Mouse (Mus musculus) thymus, adult 2 months (tissue): Measurements from ENCODE around the gene Paf1.

Source experiments
- CTCF ChIP-seq: fragments of 200-500 bp; IDR thresholded peaks from 2 replicates; pipeline ENCODE4 v1.5.1; 2012; ENCODE audit warnings: mild to moderate bottlenecking, control low read depth, low read length, moderate library complexity, borderline replicate concordance; ENCODE audit not compliant: control insufficient read depth, poor library complexity, insufficient read depth; ENCODE audit errors: extremely low read depth
- POLR2A ChIP-seq: fragments of 200-500 bp; IDR thresholded peaks from 2 replicates; pipeline ENCODE4 v1.6.1; 2012; ENCODE audit warnings: mild to moderate bottlenecking, low read length, control low read depth, moderate library complexity; ENCODE audit not compliant: control insufficient read depth, poor library complexity, insufficient read depth; ENCODE audit errors: extremely low read depth

GRCm38 (mm10) chr7:28419416-28419815 is 26.7 kb downstream of the Paf1 start:
- no peak for TF ChIP-seq CTCF
- TF ChIP-seq POLR2A: no peak
